Mouse (Mus musculus) stomach, postnatal 0 days (tissue): ENCODE data around the gene Zfp335.
A peak's percentile ranks its signal among the peaks of the same experiment; 100 is the strongest.

Experiments
- CTCF ChIP-seq: IDR thresholded peaks from 2 replicates; pipeline ENCODE4 v1.5.1; 2016; ENCODE audit warnings: antibody characterized with exemption, low read depth, mild to moderate bottlenecking, moderate library complexity
- EP300 ChIP-seq: optimal IDR thresholded peaks from 2 replicates; pipeline ENCODE3; 2016; ENCODE audit warnings: antibody characterized with exemption

- TF ChIP-seq CTCF (peak; percentile 52), EP300 (no peak)
Measured at GRCm38 (mm10) chr2:164878509-164879227, 32.9 kb downstream of the Zfp335 start.
